Mouse (Mus musculus): ENCODE measurements around the gene Slc35a5. TPM values are rescaled to one million over a fixed set of nuclear protein-coding genes. Genes with fewer than 3 reads are reported as not detected.

Slc35a5 gene
- polyA plus RNA-seq (2015; fragmentation: Nextera tagmentation; extraction: Ambion mirVana) = 7.6 and 9.4 TPM in 2 replicates

DNA sequence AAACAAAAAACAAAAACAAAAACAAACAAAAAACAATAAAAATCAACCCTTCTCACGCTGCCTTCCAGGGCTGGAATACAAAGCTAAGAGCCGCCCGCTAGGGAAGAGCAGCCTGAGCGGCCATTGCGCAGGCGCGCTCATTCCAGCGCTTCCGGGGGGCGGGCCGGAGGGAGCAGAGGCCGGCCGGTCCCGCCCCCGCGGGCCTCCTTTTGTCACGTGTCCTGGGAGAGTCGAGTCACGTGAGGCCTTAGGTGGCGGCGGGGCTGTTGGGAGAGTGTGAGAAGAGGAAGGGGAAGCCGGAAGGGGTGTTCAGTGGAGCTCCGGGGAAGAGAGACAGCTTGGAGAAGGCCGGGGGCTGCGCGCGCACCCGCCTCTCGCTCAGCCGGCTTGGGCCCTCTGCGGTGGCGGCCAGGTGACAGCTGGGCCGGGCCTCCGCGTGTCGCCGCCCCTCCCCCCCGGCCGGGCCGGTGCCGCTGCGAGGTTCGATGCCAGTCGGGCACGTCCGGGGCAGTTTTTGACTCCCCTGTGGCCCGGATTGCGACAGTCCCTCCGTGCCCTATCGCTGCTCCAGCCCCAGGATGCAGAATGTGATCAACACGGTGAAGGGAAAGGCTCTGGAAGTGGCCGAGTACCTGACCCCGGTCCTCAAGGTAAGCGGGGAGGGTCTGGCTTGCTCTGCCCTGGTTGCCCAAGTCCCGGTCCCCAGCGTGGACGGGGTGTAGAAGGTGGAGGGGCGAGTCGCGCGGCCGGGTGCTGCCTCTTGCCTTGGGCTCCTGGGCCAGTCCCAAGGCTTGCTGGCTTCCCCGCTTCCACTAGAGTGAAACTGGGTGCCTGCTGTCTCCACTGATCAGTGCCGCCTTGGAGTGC lies at the start of gene Slc35a5, which contains the start of gene Atg3:
Gene Slc35a5 (minus strand): TSS at position 185 of the 867 bp plus-strand sequence.
Gene Atg3 (plus strand): TSS at position 264 of the 867 bp plus-strand sequence.
- peak; percentile 92 for ATAC-seq (ENCODE audit: low read depth)
- WGBS (ENCODE audit: insufficient replicate concordance) = under 1% methylated on average over 53 of the region's 64 CpGs

DNA sequence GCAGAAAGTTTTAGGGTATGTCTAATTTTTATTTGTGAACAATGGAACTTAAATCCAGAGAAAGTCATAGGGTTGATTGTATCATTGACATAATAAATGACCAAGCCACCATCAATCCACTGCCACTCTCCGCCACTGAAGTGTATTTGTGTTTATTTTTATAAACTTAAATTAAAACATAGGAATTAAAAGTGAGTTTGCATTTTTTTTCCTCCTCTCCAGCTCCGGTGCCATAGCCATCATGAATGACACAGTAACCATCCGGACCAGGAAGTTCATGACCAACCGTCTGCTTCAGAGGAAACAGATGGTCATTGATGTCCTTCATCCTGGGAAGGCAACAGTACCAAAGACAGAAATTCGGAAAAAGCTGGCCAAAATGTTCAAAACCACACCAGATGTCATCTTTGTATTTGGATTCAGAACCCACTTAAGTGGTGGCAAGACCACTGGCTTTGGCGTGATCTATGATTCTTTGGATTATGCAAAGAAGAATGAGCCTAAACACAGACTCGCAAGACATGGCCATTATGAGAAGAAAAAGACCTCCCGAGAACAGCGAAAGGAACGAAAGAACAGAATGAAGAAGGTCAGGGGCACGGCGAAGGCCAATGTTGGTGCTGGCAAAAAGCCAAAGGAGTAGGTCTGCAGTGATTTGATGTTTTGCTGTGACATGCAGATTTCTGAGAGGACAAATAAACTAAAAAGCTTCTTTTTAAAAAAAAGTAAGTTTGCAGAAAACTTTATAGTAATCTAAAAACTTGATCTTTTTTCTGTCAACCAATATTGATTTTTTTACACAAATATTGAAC lies 46.6 kb upstream of the Slc35a5 start:
- Histone ChIP-seq H3K9ac (ENCODE audit: low read depth, low read length) (no peak overlapping the region), H3K4me1 (ENCODE audit: control insufficient read depth, low read depth, low read length) (no peaks in the 10 kb centered on the region), H3K9me3 (replicated peaks; ENCODE audit: control insufficient read depth, low read length) (no peaks in the 10 kb centered on the region), H3K4me2 (ENCODE audit: low read depth, low read length) (no peak overlapping the region), H3K4me3 (ENCODE audit: low read depth, low read length) (no peak overlapping the region), H3K27me3 (ENCODE audit: control insufficient read depth, insufficient read depth, low read depth, low read length) (no peaks in the 10 kb centered on the region), H3K27ac (ENCODE audit: low read length) (no peak overlapping the region), H3K36me3 (ENCODE audit: control insufficient read depth, insufficient read depth) (no peaks in the 10 kb centered on the region)
- no peak for ATAC-seq (ENCODE audit: low read depth)
- WGBS (ENCODE audit: insufficient replicate concordance) = 34% methylated on average over 12 of the region's 12 CpGs

More for the DNA sequence above, at the start of gene Slc35a5, which contains the start of gene Atg3:
- H3K27ac ChIP-seq (ENCODE audit: low read length) = peak within 1 kb of the TSS; percentile 91
- no peaks in the 10 kb centered on the region for H3K9me3 ChIP-seq (replicated peaks; ENCODE audit: control insufficient read depth, low read length)
- H3K4me3 ChIP-seq (ENCODE audit: low read depth, low read length) = peak within 1 kb of the TSS; percentile 69
- no peaks in the 10 kb centered on the region for H3K27me3 ChIP-seq (ENCODE audit: control insufficient read depth, insufficient read depth, low read depth, low read length)
- H3K4me2 ChIP-seq (ENCODE audit: low read depth, low read length) = peak within 1 kb of the TSS; percentile 90
- peaks cover 6% of the 10 kb centered on the region for H3K4me1 ChIP-seq (ENCODE audit: control insufficient read depth, low read depth, low read length)
- peak within 1 kb of the TSS; percentile 77 for H3K9ac ChIP-seq (ENCODE audit: low read depth, low read length)
- no peaks in the 10 kb centered on the region for H3K36me3 ChIP-seq (ENCODE audit: control insufficient read depth, insufficient read depth)

DNA sequence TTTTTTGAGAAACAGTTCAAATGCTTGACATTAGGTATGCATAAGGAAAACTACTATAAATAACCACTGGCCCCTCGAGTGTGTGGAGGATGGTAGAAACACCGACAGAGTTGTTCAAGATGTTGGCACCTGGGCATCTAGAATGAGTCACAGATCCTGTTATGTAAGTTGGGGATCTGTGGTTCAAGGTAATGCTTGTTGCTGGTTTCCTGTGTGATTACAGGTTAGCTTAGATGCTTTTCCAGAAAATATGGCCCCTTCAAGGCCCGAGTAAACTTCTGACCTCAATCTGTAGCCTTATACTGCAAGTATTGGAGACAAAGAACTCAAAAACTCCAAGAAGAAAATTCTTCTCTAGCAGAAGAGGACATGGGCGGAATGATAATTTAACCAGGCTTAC lies 45.9 kb upstream of the Slc35a5 start:
- no peak overlapping the region for H3K4me2 ChIP-seq (ENCODE audit: low read depth, low read length)
- H3K9ac ChIP-seq (ENCODE audit: low read depth, low read length) = no peak overlapping the region
- H3K27me3 ChIP-seq (ENCODE audit: control insufficient read depth, insufficient read depth, low read depth, low read length) = no peaks in the 10 kb centered on the region
- H3K9me3 ChIP-seq (replicated peaks; ENCODE audit: control insufficient read depth, low read length) = no peaks in the 10 kb centered on the region
- 48% methylated on average over 4 of the region's 4 CpGs for WGBS (ENCODE audit: insufficient replicate concordance)
- H3K4me1 ChIP-seq (ENCODE audit: control insufficient read depth, low read depth, low read length) = no peaks in the 10 kb centered on the region
- no peak for ATAC-seq (ENCODE audit: low read depth)
- H3K36me3 ChIP-seq (ENCODE audit: control insufficient read depth, insufficient read depth) = no peaks in the 10 kb centered on the region
- H3K27ac ChIP-seq (ENCODE audit: low read length) = no peak overlapping the region
- no peak overlapping the region for H3K4me3 ChIP-seq (ENCODE audit: low read depth, low read length)

DNA sequence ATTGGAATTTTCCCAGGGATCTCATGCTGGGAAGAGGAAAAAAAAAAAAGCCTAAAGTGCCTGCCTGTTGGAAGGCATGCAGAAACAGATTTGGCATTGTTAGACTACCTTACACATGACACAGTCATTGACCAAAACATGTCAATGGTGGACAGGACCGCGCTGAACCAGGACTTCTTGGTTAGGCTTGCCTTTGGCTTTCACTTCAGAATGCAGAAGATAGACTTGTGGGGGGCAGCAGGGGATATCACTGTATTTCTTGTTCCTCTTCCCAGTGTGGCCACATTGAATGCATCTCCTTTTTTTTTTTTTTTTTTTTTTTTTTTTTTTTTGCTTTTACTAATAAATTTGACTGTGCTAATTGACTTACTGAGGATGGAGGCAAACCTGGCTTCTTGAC lies 42.9 kb upstream of the Slc35a5 start:
- H3K9ac ChIP-seq (ENCODE audit: low read depth, low read length) = no peak overlapping the region
- no peaks in the 10 kb centered on the region for H3K27me3 ChIP-seq (ENCODE audit: control insufficient read depth, insufficient read depth, low read depth, low read length)
- H3K4me1 ChIP-seq (ENCODE audit: control insufficient read depth, low read depth, low read length) = no peaks in the 10 kb centered on the region
- 51% methylated on average over 2 of the region's 2 CpGs for WGBS (ENCODE audit: insufficient replicate concordance)
- H3K4me3 ChIP-seq (ENCODE audit: low read depth, low read length) = no peak overlapping the region
- no peak overlapping the region for H3K4me2 ChIP-seq (ENCODE audit: low read depth, low read length)
- no peaks in the 10 kb centered on the region for H3K9me3 ChIP-seq (replicated peaks; ENCODE audit: control insufficient read depth, low read length)
- ATAC-seq (ENCODE audit: low read depth) = no peak
- no peaks in the 10 kb centered on the region for H3K36me3 ChIP-seq (ENCODE audit: control insufficient read depth, insufficient read depth)
- no peak overlapping the region for H3K27ac ChIP-seq (ENCODE audit: low read length)

DNA sequence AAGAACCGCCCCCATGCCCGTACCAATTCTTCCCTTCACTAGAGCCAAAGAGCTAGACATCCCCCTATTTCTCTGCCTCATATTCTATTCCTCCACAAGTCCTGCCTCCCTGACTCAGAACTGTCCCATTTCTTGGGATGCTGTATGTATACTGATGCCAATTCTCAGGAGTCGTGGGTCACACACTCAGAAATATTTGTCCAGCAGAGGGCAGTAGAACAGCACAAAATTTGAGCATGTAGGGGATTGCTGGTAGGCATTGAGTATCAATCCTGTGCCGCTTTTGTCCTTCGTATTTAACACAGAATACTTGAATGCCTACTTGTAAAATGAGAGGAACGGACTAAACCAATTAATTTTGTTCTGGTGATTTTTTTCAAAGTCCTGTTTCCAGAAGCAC lies 38.3 kb upstream of the Slc35a5 start:
- no peak overlapping the region for H3K9ac ChIP-seq (ENCODE audit: low read depth, low read length)
- no peak overlapping the region for H3K27ac ChIP-seq (ENCODE audit: low read length)
- no peaks in the 10 kb centered on the region for H3K36me3 ChIP-seq (ENCODE audit: control insufficient read depth, insufficient read depth)
- H3K4me2 ChIP-seq (ENCODE audit: low read depth, low read length) = no peak overlapping the region
- ATAC-seq (ENCODE audit: low read depth) = no peak
- no peaks in the 10 kb centered on the region for H3K9me3 ChIP-seq (replicated peaks; ENCODE audit: control insufficient read depth, low read length)
- no peaks in the 10 kb centered on the region for H3K4me1 ChIP-seq (ENCODE audit: control insufficient read depth, low read depth, low read length)
- WGBS (ENCODE audit: insufficient replicate concordance) = 38% methylated on average over 6 of the region's 6 CpGs
- H3K4me3 ChIP-seq (ENCODE audit: low read depth, low read length) = no peak overlapping the region
- no peaks in the 10 kb centered on the region for H3K27me3 ChIP-seq (ENCODE audit: control insufficient read depth, insufficient read depth, low read depth, low read length)

DNA sequence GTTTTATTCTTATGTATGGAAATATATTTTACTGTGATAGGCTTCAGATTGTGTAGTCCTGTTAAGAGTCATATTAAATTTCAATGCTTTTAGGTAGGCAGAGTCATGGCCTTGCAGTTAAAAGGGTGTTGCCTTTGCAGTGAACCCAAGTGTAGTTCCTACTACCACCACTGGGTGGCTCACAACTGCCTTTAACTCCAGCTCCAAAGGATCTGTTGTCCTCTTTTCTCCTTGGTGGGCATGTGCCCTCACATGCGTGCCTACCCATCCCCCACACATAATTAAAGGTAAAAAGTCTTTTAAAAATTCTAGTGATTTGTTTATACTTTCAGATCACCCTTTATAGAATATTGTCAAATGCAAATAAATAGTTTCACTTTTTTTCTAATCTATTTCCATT lies 34.1 kb upstream of the Slc35a5 start:
- H3K9ac ChIP-seq (ENCODE audit: low read depth, low read length) = no peak overlapping the region
- H3K4me3 ChIP-seq (ENCODE audit: low read depth, low read length) = no peak overlapping the region
- H3K4me2 ChIP-seq (ENCODE audit: low read depth, low read length) = no peak overlapping the region
- no peak overlapping the region for H3K27ac ChIP-seq (ENCODE audit: low read length)
- no peaks in the 10 kb centered on the region for H3K9me3 ChIP-seq (replicated peaks; ENCODE audit: control insufficient read depth, low read length)
- 0 out of 2 replicates have a peak, but pooled peaks have one; percentile 21 for ATAC-seq (ENCODE audit: low read depth)
- 4% methylated on average over 1 of the region's 1 CpGs for WGBS (ENCODE audit: insufficient replicate concordance)
- H3K27me3 ChIP-seq (ENCODE audit: control insufficient read depth, insufficient read depth, low read depth, low read length) = no peaks in the 10 kb centered on the region
- H3K36me3 ChIP-seq (ENCODE audit: control insufficient read depth, insufficient read depth) = no peaks in the 10 kb centered on the region
- no peaks in the 10 kb centered on the region for H3K4me1 ChIP-seq (ENCODE audit: control insufficient read depth, low read depth, low read length)

DNA sequence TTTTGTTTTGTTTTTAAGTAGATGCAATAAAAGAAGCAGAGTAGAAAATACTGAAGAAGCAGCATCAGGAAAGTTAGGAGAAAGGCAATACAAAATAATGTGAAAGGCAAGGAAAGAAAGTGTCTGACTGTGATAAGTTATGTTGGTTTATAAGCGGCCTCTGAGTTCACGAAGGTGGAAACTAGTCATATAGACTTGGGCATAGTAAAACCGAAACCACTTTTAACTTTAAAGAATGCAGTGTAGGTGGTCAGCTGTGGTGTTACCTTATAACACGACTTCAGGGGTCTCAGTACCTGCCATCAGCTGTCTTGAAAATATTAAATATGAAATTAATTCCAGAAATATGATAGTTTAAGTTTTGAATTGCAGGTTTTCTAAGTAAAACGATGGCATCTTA lies 23.3 kb upstream of the Slc35a5 start:
- 74% methylated on average over 5 of the region's 5 CpGs for WGBS (ENCODE audit: insufficient replicate concordance)
- H3K27me3 ChIP-seq (ENCODE audit: control insufficient read depth, insufficient read depth, low read depth, low read length) = no peaks in the 10 kb centered on the region
- H3K27ac ChIP-seq (ENCODE audit: low read length) = no peak overlapping the region
- no peaks in the 10 kb centered on the region for H3K4me1 ChIP-seq (ENCODE audit: control insufficient read depth, low read depth, low read length)
- peaks cover 2% of the 10 kb centered on the region for H3K36me3 ChIP-seq (ENCODE audit: control insufficient read depth, insufficient read depth)
- no peak overlapping the region for H3K4me3 ChIP-seq (ENCODE audit: low read depth, low read length)
- no peak overlapping the region for H3K4me2 ChIP-seq (ENCODE audit: low read depth, low read length)
- H3K9me3 ChIP-seq (replicated peaks; ENCODE audit: control insufficient read depth, low read length) = no peaks in the 10 kb centered on the region
- no peak overlapping the region for H3K9ac ChIP-seq (ENCODE audit: low read depth, low read length)
- ATAC-seq (ENCODE audit: low read depth) = no peak

DNA sequence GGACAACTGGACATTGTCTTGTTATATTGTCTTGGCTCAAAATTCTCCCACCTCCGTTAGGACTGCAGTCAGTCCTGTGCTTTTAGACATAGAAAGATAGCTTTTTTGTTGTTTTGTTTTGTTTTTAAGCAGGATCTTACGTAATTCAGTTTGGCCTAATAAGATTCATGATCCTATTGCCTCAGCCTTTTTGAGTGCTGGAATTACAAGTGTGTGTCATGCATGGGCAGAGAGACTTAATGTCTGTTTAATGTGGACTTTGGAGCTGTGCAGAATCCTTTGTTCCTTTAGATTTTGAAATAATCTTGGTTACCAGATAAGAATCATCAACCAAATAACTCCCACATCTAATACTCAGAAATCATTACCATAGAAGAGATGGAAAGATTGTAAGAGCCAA lies 20.0 kb upstream of the Slc35a5 start:
- Histone ChIP-seq H3K9ac (ENCODE audit: low read depth, low read length) (no peak overlapping the region), H3K4me1 (ENCODE audit: control insufficient read depth, low read depth, low read length) (no peaks in the 10 kb centered on the region), H3K27me3 (ENCODE audit: control insufficient read depth, insufficient read depth, low read depth, low read length) (no peaks in the 10 kb centered on the region), H3K36me3 (ENCODE audit: control insufficient read depth, insufficient read depth) (0 out of 2 replicates have a peak, but pooled peaks cover 2% of the 10 kb centered on the region), H3K4me2 (ENCODE audit: low read depth, low read length) (no peak overlapping the region), H3K9me3 (replicated peaks; ENCODE audit: control insufficient read depth, low read length) (no peaks in the 10 kb centered on the region), H3K27ac (ENCODE audit: low read length) (no peak overlapping the region), H3K4me3 (ENCODE audit: low read depth, low read length) (no peak overlapping the region)
- 87% methylated on average over 2 of the region's 2 CpGs for WGBS (ENCODE audit: insufficient replicate concordance)
- no peak for ATAC-seq (ENCODE audit: low read depth)

DNA sequence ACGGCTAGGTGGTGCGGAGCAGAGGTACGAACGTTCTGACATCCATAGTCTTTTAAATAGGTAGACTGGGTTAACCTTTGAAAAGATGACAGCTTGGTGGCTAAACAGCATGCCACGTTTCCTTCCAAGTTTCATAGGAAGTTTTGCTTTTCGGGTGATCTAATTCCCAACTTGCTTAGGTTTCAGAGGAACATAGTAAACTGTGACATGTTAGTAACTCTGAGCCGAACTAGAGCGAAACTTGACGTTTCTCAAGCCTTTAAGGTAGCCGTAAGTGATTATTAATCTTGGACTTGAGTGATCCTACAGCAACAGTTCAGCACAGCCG lies 847 bp upstream of the Slc35a5 start:
- Histone ChIP-seq H3K9ac (ENCODE audit: low read depth, low read length) (peak overlapping the region; percentile 77), H3K4me2 (ENCODE audit: low read depth, low read length) (peak overlapping the region; percentile 90), H3K4me3 (ENCODE audit: low read depth, low read length) (peak overlapping the region; percentile 69), H3K27me3 (ENCODE audit: control insufficient read depth, insufficient read depth, low read depth, low read length) (no peaks in the 10 kb centered on the region), H3K36me3 (ENCODE audit: control insufficient read depth, insufficient read depth) (no peaks in the 10 kb centered on the region), H3K4me1 (ENCODE audit: control insufficient read depth, low read depth, low read length) (peaks cover 6% of the 10 kb centered on the region), H3K9me3 (replicated peaks; ENCODE audit: control insufficient read depth, low read length) (no peaks in the 10 kb centered on the region), H3K27ac (ENCODE audit: low read length) (peak overlapping the region; percentile 80)
- 1% methylated on average over 11 of the region's 11 CpGs for WGBS (ENCODE audit: insufficient replicate concordance)
- no peak for ATAC-seq (ENCODE audit: low read depth)

Data from liver, embryonic 16.5 days (tissue).